Mouse (Mus musculus): Measurements from ENCODE around the gene Plod3. TPM values are rescaled to one million over a fixed set of nuclear protein-coding genes. Genes with fewer than 3 reads are reported as not detected.
"Not testable (repeated sequence)": the region's sequence is repeated elsewhere in the genome, so short reads cannot be mapped to it uniquely, and the experiment has no call there.

Gene Plod3
- 61.4 and 73.5 TPM in 2 replicates for polyA plus RNA-seq (2015; fragmentation: Nextera tagmentation; extraction: Ambion mirVana)

GRCm38 (mm10) chr5:136986695-136987137 is at the start of gene Plod3:
Plod3 (plus strand) TSS chr5:136987019.
- H3K36me3 ChIP-seq = peaks cover 51% of the 10 kb centered on the region
- H3K4me3 ChIP-seq = peak within 1 kb of the TSS; percentile 92
- 0% methylated on average over 26 of the region's 26 CpGs for WGBS

GRCm38 (mm10) chr5:136937621-136938020 is 49.2 kb upstream of the Plod3 start:
- WGBS = 82% methylated on average over 5 of the region's 5 CpGs
- Histone ChIP-seq H3K27me3 (no peaks in the 10 kb centered on the region), H3K9ac (no peak overlapping the region), H3K4me1 (no peaks in the 10 kb centered on the region), H3K9me3 (no peaks in the 10 kb centered on the region), H3K36me3 (no peaks in the 10 kb centered on the region), H3K4me2 (no peak overlapping the region), H3K27ac (no peak overlapping the region), H3K4me3 (no peak overlapping the region)
- ATAC-seq (ENCODE audit: insufficient number of reproducible peaks, low FRiP score, low TSS enrichment, low read depth) = no peak

More at GRCm38 (mm10) chr5:136986695-136987137, at the start of gene Plod3:
- H3K27me3 ChIP-seq = no peaks in the 10 kb centered on the region
- H3K27ac ChIP-seq = peak within 1 kb of the TSS; percentile 97
- ATAC-seq (ENCODE audit: insufficient number of reproducible peaks, low FRiP score, low TSS enrichment, low read depth) = peak; percentile 86
- peak within 1 kb of the TSS; percentile 88 for H3K9ac ChIP-seq
- H3K4me1 ChIP-seq = peaks cover 26% of the 10 kb centered on the region
- peak within 1 kb of the TSS; percentile 78 for H3K4me2 ChIP-seq
- no peaks in the 10 kb centered on the region for H3K9me3 ChIP-seq

- Histone ChIP-seq H3K9me3 (no peaks in the 10 kb centered on the region), H3K36me3 (no peaks in the 10 kb centered on the region), H3K4me1 (no peaks in the 10 kb centered on the region), H3K4me3 (no peak overlapping the region), H3K4me2 (no peak overlapping the region), H3K27me3 (no peaks in the 10 kb centered on the region), H3K27ac (no peak overlapping the region), H3K9ac (no peak overlapping the region)
- ATAC-seq (ENCODE audit: insufficient number of reproducible peaks, low FRiP score, low TSS enrichment, low read depth) = no peak
- WGBS = 67% methylated on average over 7 of the region's 7 CpGs
Observed at GRCm38 (mm10) chr5:136939284-136939683, 47.5 kb upstream of the Plod3 start.

GRCm38 (mm10) chr5:136940029-136940428 is 46.8 kb upstream of the Plod3 start:
- ATAC-seq (ENCODE audit: insufficient number of reproducible peaks, low FRiP score, low TSS enrichment, low read depth); H3K36me3 ChIP-seq; H3K9me3 ChIP-seq; H3K4me1 ChIP-seq; H3K27ac ChIP-seq; H3K4me2 ChIP-seq; H3K4me3 ChIP-seq; H3K9ac ChIP-seq; H3K27me3 ChIP-seq: not testable (repeated sequence)
- WGBS = 72% methylated on average over 6 of the region's 6 CpGs

GRCm38 (mm10) chr5:136940845-136941560 is 45.8 kb upstream of the Plod3 start:
- H3K9ac ChIP-seq = no peak overlapping the region
- no peaks in the 10 kb centered on the region for H3K36me3 ChIP-seq
- no peaks in the 10 kb centered on the region for H3K9me3 ChIP-seq
- no peaks in the 10 kb centered on the region for H3K4me1 ChIP-seq
- no peak overlapping the region for H3K4me2 ChIP-seq
- no peak for ATAC-seq (ENCODE audit: insufficient number of reproducible peaks, low FRiP score, low TSS enrichment, low read depth)
- no peak overlapping the region for H3K4me3 ChIP-seq
- 84% methylated on average over 12 of the region's 12 CpGs for WGBS
- H3K27me3 ChIP-seq = no peaks in the 10 kb centered on the region
- no peak overlapping the region for H3K27ac ChIP-seq

GRCm38 (mm10) chr5:136942781-136943180 is 44.0 kb upstream of the Plod3 start:
- Histone ChIP-seq H3K9me3 (no peaks in the 10 kb centered on the region), H3K27me3 (no peaks in the 10 kb centered on the region), H3K4me2 (no peak overlapping the region), H3K36me3 (no peaks in the 10 kb centered on the region), H3K9ac (no peak overlapping the region), H3K27ac (no peak overlapping the region), H3K4me1 (no peaks in the 10 kb centered on the region), H3K4me3 (no peak overlapping the region)
- no peak for ATAC-seq (ENCODE audit: insufficient number of reproducible peaks, low FRiP score, low TSS enrichment, low read depth)
- WGBS = 71% methylated on average over 3 of the region's 3 CpGs

- Histone ChIP-seq H3K36me3 (no peaks in the 10 kb centered on the region), H3K4me2 (no peak overlapping the region), H3K27me3 (no peaks in the 10 kb centered on the region), H3K9me3 (no peaks in the 10 kb centered on the region), H3K4me1 (no peaks in the 10 kb centered on the region), H3K9ac (no peak overlapping the region), H3K27ac (no peak overlapping the region), H3K4me3 (no peak overlapping the region)
- WGBS = 76% methylated on average over 2 of the region's 2 CpGs
- ATAC-seq (ENCODE audit: insufficient number of reproducible peaks, low FRiP score, low TSS enrichment, low read depth) = no peak
Observed at GRCm38 (mm10) chr5:136943382-136943781, 43.4 kb upstream of the Plod3 start.

- no peak overlapping the region for H3K27ac ChIP-seq
- H3K9ac ChIP-seq = no peak overlapping the region
- H3K27me3 ChIP-seq = no peaks in the 10 kb centered on the region
- H3K9me3 ChIP-seq = no peaks in the 10 kb centered on the region
- no peak overlapping the region for H3K4me2 ChIP-seq
- H3K36me3 ChIP-seq = no peaks in the 10 kb centered on the region
- no peak for ATAC-seq (ENCODE audit: insufficient number of reproducible peaks, low FRiP score, low TSS enrichment, low read depth)
- WGBS = 78% methylated on average over 12 of the region's 12 CpGs
- H3K4me3 ChIP-seq = no peak overlapping the region
- no peaks in the 10 kb centered on the region for H3K4me1 ChIP-seq
Observed at GRCm38 (mm10) chr5:136945084-136945483, 41.7 kb upstream of the Plod3 start.

- Histone ChIP-seq H3K27me3 (no peaks in the 10 kb centered on the region), H3K4me2 (no peak overlapping the region), H3K36me3 (no peaks in the 10 kb centered on the region), H3K27ac (no peak overlapping the region), H3K9ac (no peak overlapping the region), H3K9me3 (no peaks in the 10 kb centered on the region), H3K4me3 (no peak overlapping the region), H3K4me1 (peaks cover 5% of the 10 kb centered on the region)
- no peak for ATAC-seq (ENCODE audit: insufficient number of reproducible peaks, low FRiP score, low TSS enrichment, low read depth)
Observed at GRCm38 (mm10) chr5:136947874-136948273, 38.9 kb upstream of the Plod3 start.

- not testable (repeated sequence) for H3K27me3 ChIP-seq; H3K36me3 ChIP-seq; H3K27ac ChIP-seq; H3K4me2 ChIP-seq; H3K9ac ChIP-seq; H3K9me3 ChIP-seq; ATAC-seq (ENCODE audit: insufficient number of reproducible peaks, low FRiP score, low TSS enrichment, low read depth); H3K4me3 ChIP-seq
- 83% methylated on average over 14 of the region's 14 CpGs for WGBS
- peaks cover 13% of the 10 kb centered on the region for H3K4me1 ChIP-seq
Observed at GRCm38 (mm10) chr5:136949551-136950336, 37.1 kb upstream of the Plod3 start.

- no peak overlapping the region for H3K9ac ChIP-seq
- 0 out of 2 replicates have a peak, but pooled peaks cover 5% of the 10 kb centered on the region for H3K36me3 ChIP-seq
- no peaks in the 10 kb centered on the region for H3K27me3 ChIP-seq
- no peak overlapping the region for H3K4me3 ChIP-seq
- no peak for ATAC-seq (ENCODE audit: insufficient number of reproducible peaks, low FRiP score, low TSS enrichment, low read depth)
- H3K9me3 ChIP-seq = no peaks in the 10 kb centered on the region
- 90% methylated on average over 6 of the region's 6 CpGs for WGBS
- no peak overlapping the region for H3K27ac ChIP-seq
- peaks cover 13% of the 10 kb centered on the region for H3K4me1 ChIP-seq
- H3K4me2 ChIP-seq = no peak overlapping the region
Observed at GRCm38 (mm10) chr5:136950521-136950920, 36.3 kb upstream of the Plod3 start.

GRCm38 (mm10) chr5:136952153-136952552 is 34.7 kb upstream of the Plod3 start:
- Histone ChIP-seq H3K27ac (no peak overlapping the region), H3K9ac (no peak overlapping the region), H3K27me3 (no peaks in the 10 kb centered on the region), H3K4me2 (no peak overlapping the region), H3K4me3 (no peak overlapping the region), H3K9me3 (no peaks in the 10 kb centered on the region), H3K36me3 (peaks cover 9% of the 10 kb centered on the region; the same call in 1 of the 2 replicates), H3K4me1 (peaks cover 13% of the 10 kb centered on the region)
- 75% methylated on average over 4 of the region's 4 CpGs for WGBS
- ATAC-seq (ENCODE audit: insufficient number of reproducible peaks, low FRiP score, low TSS enrichment, low read depth) = no peak

All from limb, embryonic 15.5 days (tissue).